Comparison of ENCODE assay signal across 8 mouse cellular contexts in the genomic region with DNA sequence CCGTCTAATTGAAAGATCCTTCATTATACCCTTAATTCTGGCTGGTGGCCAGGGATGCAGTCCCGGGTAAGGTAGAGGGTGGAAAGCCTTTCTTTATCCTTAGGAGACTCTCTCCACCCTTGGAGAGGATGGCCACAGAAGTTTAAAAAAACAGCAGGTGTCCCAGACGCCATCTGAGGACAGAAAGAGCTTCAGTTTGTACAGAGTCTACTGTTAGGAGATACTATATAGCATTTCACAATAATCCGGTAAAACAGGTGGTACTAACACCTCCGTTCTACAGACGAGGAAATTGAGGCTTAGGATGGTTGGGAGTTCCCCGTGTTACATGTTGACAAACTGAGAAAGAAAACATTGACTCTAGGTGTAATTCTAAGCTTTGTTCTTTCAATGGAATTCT. TPM values are rescaled to one million over a fixed set of nuclear protein-coding genes. Genes with fewer than 3 reads are reported as not detected.
A peak's percentile ranks its signal among the peaks of the same experiment; 100 is the strongest.
DNase-seq lines count a peak whose midpoint lies in the region; ATAC-seq and TF ChIP-seq lines count a peak whose summit lies in the region.

No protein-coding gene starts in this region.

- peaks cover 33% of the 10 kb centered on the region for H3K4me1 ChIP-seq in erythroblast, embryonic 14.5 days (ENCODE audit: control insufficient read depth)
- peaks cover 9% of the 10 kb centered on the region; the same call in 1 of the 2 replicates for H3K4me1 ChIP-seq in limb, embryonic 11.5 days (ENCODE audit: control insufficient read depth, insufficient read depth, low read length)
- peaks cover 2% of the 10 kb centered on the region; the same call in 1 of the 2 replicates for H3K4me1 ChIP-seq in small intestine, adult 2 months (ENCODE audit: control insufficient read depth, insufficient read depth, insufficient read length, low read length)

- H3K9ac ChIP-seq in limb, embryonic 11.5 days (ENCODE audit: low read length) = no peak overlapping the region

- H3K4me3 ChIP-seq in erythroblast, embryonic 14.5 days (replicated peaks) = peak overlapping the region; percentile 73
- H3K4me3 ChIP-seq in limb, embryonic 11.5 days (ENCODE audit: low read depth, low read length) = peak overlapping the region; percentile 17
- peak overlapping the region; percentile 87 for H3K4me3 ChIP-seq in small intestine, adult 2 months (ENCODE audit: low read depth, low read length)

- WGBS in limb, embryonic 11.5 days = 27% methylated on average over 7 of the region's 7 CpGs
- 5% methylated on average over 7 of the region's 7 CpGs for WGBS in small intestine, adult 2 months

- no peaks in the 10 kb centered on the region for H3K36me3 ChIP-seq in erythroblast, embryonic 14.5 days (ENCODE audit: control insufficient read depth)
- H3K36me3 ChIP-seq in limb, embryonic 11.5 days (ENCODE audit: control insufficient read depth, insufficient read depth, low read length) = no peaks in the 10 kb centered on the region
- no peaks in the 10 kb centered on the region for H3K36me3 ChIP-seq in small intestine, adult 2 months (ENCODE audit: control insufficient read depth, insufficient read depth, low read length)

- H3K9me3 ChIP-seq in erythroblast, embryonic 14.5 days (ENCODE audit: control insufficient read depth, low read length) = no peaks in the 10 kb centered on the region
- no peaks in the 10 kb centered on the region for H3K9me3 ChIP-seq in limb, embryonic 11.5 days (ENCODE audit: control insufficient read depth, low read length)

- H3K4me2 ChIP-seq in limb, embryonic 11.5 days (ENCODE audit: low read depth, severe bottlenecking) = peak overlapping the region; percentile 39; the same call in 1 of the 2 replicates

- DNase-seq in gastrocnemius, adult 18-20 months (ENCODE audit: low spot score) = peak; percentile 14
- DNase-seq in gastrocnemius, adult 8-10 months (ENCODE audit: low spot score in 2 of 2) = no peak
- DNase-seq in limb, embryonic 11.5 days (ENCODE audit: low spot score) = no peak
- no peak for DNase-seq in right cerebral cortex, postnatal 4 days
- no peak for DNase-seq in left cerebral cortex, postnatal 25 days (ENCODE audit: low spot score in 2 of 2)

- no peak for TF ChIP-seq POLR2A in small intestine, adult 2 months (IDR thresholded peaks at IDR 0.05; ENCODE audit: low read depth, low read length)

- intact Hi-C loops in left cerebral cortex, postnatal 25 days (cut with DNase I) = no loop called here

- H3K27ac ChIP-seq in limb, embryonic 11.5 days (replicated peaks; ENCODE audit: low read depth, low read length) = no peak overlapping the region
- peak overlapping the region; percentile 7; the same call in 1 of the 2 replicates for H3K27ac ChIP-seq in small intestine, adult 2 months (ENCODE audit: insufficient read depth, low read depth, low read length)

- ATAC-seq in CD4-positive, CD25-positive, alpha-beta regulatory T cell, adult 4 months = peak; percentile 9
- no peak for ATAC-seq in limb, embryonic 11.5 days (ENCODE audit: insufficient number of reproducible peaks, low FRiP score, low TSS enrichment, low read depth)

- no peak for TF ChIP-seq CTCF in small intestine, adult 2 months (IDR thresholded peaks at IDR 0.05; ENCODE audit: extremely low read depth, insufficient read length, insufficient replicate concordance, low read depth, low read length)

- H3K27me3 ChIP-seq in erythroblast, embryonic 14.5 days (ENCODE audit: control insufficient read depth) = no peaks in the 10 kb centered on the region
- no peaks in the 10 kb centered on the region for H3K27me3 ChIP-seq in limb, embryonic 11.5 days (ENCODE audit: control insufficient read depth, insufficient read depth, low read length)
- H3K27me3 ChIP-seq in small intestine, adult 2 months (ENCODE audit: control insufficient read depth, insufficient read depth, low read length) = 0 out of 2 replicates have a peak, but pooled peaks cover 3% of the 10 kb centered on the region

RNA-seq across cellular contexts. Expression of gene Cyld, which starts 0.6 kb away (rescaled TPM):
- total RNA-seq in gastrocnemius, adult 18-20 months (2021) = 10 to 100 TPM; 20.9 to 22.8 TPM
- 10 to 100 TPM; 19.6 to 25.1 (median 24.0) TPM for total RNA-seq in gastrocnemius, adult 8-10 months (2022)
- 100 to 1,000 TPM; 108 to 125 TPM for polyA plus RNA-seq in CD4-positive, CD25-positive, alpha-beta regulatory T cell, adult 4 months (2017; shearing (Covaris generic))
- polyA plus RNA-seq in erythroblast, embryonic 14.5 days (2012) = 0.04 TPM in 2 replicates
- polyA plus RNA-seq in limb, embryonic 11.5 days (2014; fragmentation: Nextera tagmentation; extraction: Ambion mirVana) = 13.5 and 17.3 TPM in 2 replicates
- polyA plus RNA-seq in small intestine, adult 2 months (2012; rRNA removed) = 2.2 and 4.7 TPM in 2 replicates
- 100 to 1,000 TPM; 105 to 118 TPM for total RNA-seq in left cerebral cortex, postnatal 25 days (2021)

RNA-seq across cellular contexts. Expression of gene Nod2, which starts 49.1 kb away (rescaled TPM):
- under 1 TPM; 0.27 to 0.66 TPM for total RNA-seq in gastrocnemius, adult 18-20 months (2021)
- total RNA-seq in gastrocnemius, adult 8-10 months (2022) = under 1 TPM; 0.13 to 0.29 (median 0.20) TPM
- polyA plus RNA-seq in CD4-positive, CD25-positive, alpha-beta regulatory T cell, adult 4 months (2017; shearing (Covaris generic)) = 1 to 10 TPM in 1 of 2 experiments, under 1 TPM in 1; 0.83 to 2.4 TPM
- not detected in 2 replicates for polyA plus RNA-seq in erythroblast, embryonic 14.5 days (2012)
- polyA plus RNA-seq in limb, embryonic 11.5 days (2014; fragmentation: Nextera tagmentation; extraction: Ambion mirVana) = 0.23 and 0.29 TPM in 2 replicates
- polyA plus RNA-seq in small intestine, adult 2 months (2012; rRNA removed) = 1.7 and 2.2 TPM in 2 replicates
- total RNA-seq in left cerebral cortex, postnatal 25 days (2021) = under 1 TPM; 0.34 to 0.43 TPM

Comparison
In these comparisons a context has a peak if more than half of its experiments do, and no peak if none do; other contexts are left out.
1. H3K4me3 ChIP-seq: peak in every context shown above with its lines; median percentile 87 in small intestine, adult 2 months; 73 in erythroblast, embryonic 14.5 days; 17 in limb, embryonic 11.5 days.